Comparison of ENCODE assay signal across 25 mouse cellular contexts in genomic region chr2:128722106-128722710, GRCm38 (mm10). TPM values are rescaled to one million over a fixed set of nuclear protein-coding genes. Genes with fewer than 3 reads are reported as not detected.
DNase-seq lines count a peak whose midpoint lies in the region; ATAC-seq and TF ChIP-seq lines count a peak whose summit lies in the region.
"Had no signal": no experiment of that assay in that cellular context is flagged by ENCODE, and none has a peak within 500 bp of the region (broad histone marks: within the 10 kb centered on the region; RNA-seq: fewer than 3 reads in every experiment).

No protein-coding gene starts in this region.

- no peak overlapping the region for H3K4me2 ChIP-seq in kidney, postnatal 0 days (ENCODE audit: low read length)
- H3K4me2 ChIP-seq in intestine, postnatal 0 days (replicated peaks; ENCODE audit: low read depth), result no peak overlapping the region
- H3K4me2 ChIP-seq: embryonic facial prominence, embryonic 15.5 days; forebrain, embryonic 12.5 days; heart, embryonic 13.5 days; hindbrain, embryonic 14.5 days; limb, embryonic 12.5 days; liver, embryonic 15.5 days had no signal

- no peak for ATAC-seq in kidney, postnatal 0 days (replicated peaks; ENCODE audit: low FRiP score, low read depth)
- peak; percentile 82 for ATAC-seq in intestine, postnatal 0 days
- ATAC-seq: CD4-positive, CD25-positive, alpha-beta regulatory T cell, adult 4 months had no signal

- H3K27me3 ChIP-seq in kidney, postnatal 0 days (ENCODE audit: insufficient read depth, low read length), result no peaks in the 10 kb centered on the region
- H3K27me3 ChIP-seq in intestine, postnatal 0 days (replicated peaks; ENCODE audit: control insufficient read depth, insufficient read depth, low read length), result no peaks in the 10 kb centered on the region
- H3K27me3 ChIP-seq: embryonic facial prominence, embryonic 15.5 days; forebrain, embryonic 12.5 days; heart, embryonic 13.5 days; limb, embryonic 12.5 days; liver, embryonic 15.5 days had no signal

- WGBS in kidney, postnatal 0 days, result 77% methylated on average over 5 of the region's 5 CpGs
- 45% methylated on average over 5 of the region's 5 CpGs for WGBS in intestine, postnatal 0 days

- H3K9ac ChIP-seq in kidney, postnatal 0 days (ENCODE audit: low read depth, low read length), result no peak overlapping the region
- H3K9ac ChIP-seq in intestine, postnatal 0 days (ENCODE audit: low read depth, low read length), result no peak overlapping the region
- H3K9ac ChIP-seq: embryonic facial prominence, embryonic 15.5 days; forebrain, embryonic 12.5 days; heart, embryonic 13.5 days; hindbrain, embryonic 14.5 days; limb, embryonic 12.5 days; liver, embryonic 15.5 days had no signal

- no peak for DNase-seq in kidney, postnatal 0 days (ENCODE audit: low spot score)
- no peak for DNase-seq in kidney, postnatal 4 days
- peak; percentile 31 for DNase-seq in lung, postnatal 36 days
- DNase-seq in lung, postnatal 14 days, result no peak
- no peak for DNase-seq in right cerebral cortex, postnatal 4 days
- DNase-seq in adrenal gland, postnatal 36 days, result no peak
- DNase-seq: cerebellum, adult 8-10 months; cerebellum, postnatal 25 days; gastrocnemius, postnatal 10 days; heart, postnatal 10 days; kidney, postnatal 14 days; midbrain, embryonic 14.5 days; thymus, postnatal 4 days had no signal

- H3K4me1 ChIP-seq in kidney, postnatal 0 days (replicated peaks; ENCODE audit: insufficient read depth, low read length), result peaks cover 5% of the 10 kb centered on the region; the same call in 1 of the 2 replicates
- peaks cover 11% of the 10 kb centered on the region for H3K4me1 ChIP-seq in intestine, postnatal 0 days (replicated peaks; ENCODE audit: control insufficient read depth, insufficient read depth, low read length)
- H3K4me1 ChIP-seq: forebrain, embryonic 12.5 days had no signal

- H3K4me3 ChIP-seq in kidney, postnatal 0 days (replicated peaks; ENCODE audit: low read depth, low read length), result no peak overlapping the region
- H3K4me3 ChIP-seq in intestine, postnatal 0 days (ENCODE audit: low read depth, low read length), result no peak overlapping the region
- H3K4me3 ChIP-seq: embryonic facial prominence, embryonic 10.5 days; embryonic facial prominence, embryonic 15.5 days; forebrain, embryonic 12.5 days; heart, embryonic 13.5 days; layer of hippocampus, adult 2 months; left cerebral cortex, adult 2 months; limb, embryonic 12.5 days; liver, embryonic 15.5 days had no signal

- H3K27ac ChIP-seq in kidney, postnatal 0 days, result peak overlapping the region; percentile 47
- H3K27ac ChIP-seq in intestine, postnatal 0 days (ENCODE audit: low read depth, low read length), result peak overlapping the region; percentile 83
- H3K27ac ChIP-seq: embryonic facial prominence, embryonic 10.5 days; embryonic facial prominence, embryonic 15.5 days; forebrain, embryonic 12.5 days; heart, embryonic 13.5 days; hindbrain, embryonic 14.5 days; layer of hippocampus, adult 2 months; left cerebral cortex, adult 2 months; limb, embryonic 12.5 days; liver, embryonic 15.5 days had no signal

- H3K9me3 ChIP-seq in kidney, postnatal 0 days (replicated peaks; ENCODE audit: low read length), result no peaks in the 10 kb centered on the region
- no peaks in the 10 kb centered on the region for H3K9me3 ChIP-seq in intestine, postnatal 0 days (ENCODE audit: control insufficient read depth)
- H3K9me3 ChIP-seq: embryonic facial prominence, embryonic 10.5 days; embryonic facial prominence, embryonic 15.5 days; forebrain, embryonic 12.5 days; heart, embryonic 13.5 days; liver, embryonic 15.5 days had no signal

- no peaks in the 10 kb centered on the region for H3K36me3 ChIP-seq in kidney, postnatal 0 days (ENCODE audit: insufficient read depth, low read length)
- 0 out of 2 replicates have a peak, but pooled peaks cover 6% of the 10 kb centered on the region for H3K36me3 ChIP-seq in intestine, postnatal 0 days (ENCODE audit: control insufficient read depth, insufficient read depth)
- H3K36me3 ChIP-seq: forebrain, embryonic 12.5 days; liver, embryonic 15.5 days had no signal

- no peak for TF ChIP-seq CTCF in kidney, postnatal 0 days (IDR thresholded peaks at IDR 0.05; ENCODE audit: low read depth)
- no peak for TF ChIP-seq CTCF in intestine, postnatal 0 days (IDR thresholded peaks at IDR 0.05; ENCODE audit: low read depth)

RNA-seq across cellular contexts. Expression of gene Mertk, which starts 23.5 kb away (rescaled TPM):
- polyA plus RNA-seq in kidney, postnatal 0 days (2015; fragmentation: Nextera tagmentation; extraction: Ambion mirVana), result 8.9 and 9.8 TPM in 2 replicates
- 16.2 and 16.8 TPM in 2 replicates for polyA plus RNA-seq in intestine, postnatal 0 days (2015; fragmentation: Nextera tagmentation; extraction: Ambion mirVana)
- 10 to 100 TPM in 1 of 2 experiments, 1 to 10 TPM in 1; 9.1 to 15.4 TPM for total RNA-seq in adrenal gland, postnatal 36 days (2021)
- total RNA-seq: monocyte, adult 5-6 weeks had no signal

RNA-seq across cellular contexts. Expression of gene Anapc1, which starts 35.0 kb away (rescaled TPM):
- 27.4 and 31.1 TPM in 2 replicates for polyA plus RNA-seq in kidney, postnatal 0 days (2015; fragmentation: Nextera tagmentation; extraction: Ambion mirVana)
- 14.0 and 15.6 TPM in 2 replicates for polyA plus RNA-seq in intestine, postnatal 0 days (2015; fragmentation: Nextera tagmentation; extraction: Ambion mirVana)
- total RNA-seq in adrenal gland, postnatal 36 days (2021), result 10 to 100 TPM; 69.7 to 75.5 TPM
